Mouse (Mus musculus) brain, embryonic 14.5 days (tissue): ENCODE data around the gene Abat.
"Not testable (repeated sequence)": the region's sequence is repeated elsewhere in the genome, so short reads cannot be mapped to it uniquely, and the experiment has no call there.

ENCODE experiments used
- CTCF ChIP-seq: fragments of 200-500 bp; IDR thresholded peaks from 2 replicates; pipeline ENCODE4 v1.5.1; 2012; ENCODE audit warnings: inconsistent platforms, mild to moderate bottlenecking, moderate library complexity, borderline replicate concordance; ENCODE audit not compliant: insufficient read depth, insufficient read length; ENCODE audit errors: extremely low read depth
- POLR2A ChIP-seq: fragments of 200-500 bp; IDR thresholded peaks from 2 replicates; pipeline ENCODE4 v1.6.1; 2012; ENCODE audit warnings: mild to moderate bottlenecking, inconsistent platforms, borderline replicate concordance; ENCODE audit not compliant: poor library complexity, insufficient read depth, insufficient read length, severe bottlenecking; ENCODE audit errors: extremely low read depth

- TF ChIP-seq CTCF, POLR2A: not testable (repeated sequence)
Observed at GRCm38 (mm10) chr16:8561101-8561500, 47.9 kb downstream of the Abat start.
